Mouse (Mus musculus): ENCODE measurements around the gene Dyrk1b. TPM values are rescaled to one million over a fixed set of nuclear protein-coding genes. Genes with fewer than 3 reads are reported as not detected.
"Not testable (repeated sequence)": the region's sequence is repeated elsewhere in the genome, so short reads cannot be mapped to it uniquely, and the experiment has no call there.

Dyrk1b gene
- polyA plus RNA-seq, 1 experiment from 2014 or later, result 21.5 TPM

GRCm38 (mm10) chr7:28196528-28196927, 17.3 kb downstream of the Dyrk1b start:
- Histone ChIP-seq H3K9me3 (no peaks in the 10 kb centered on the region), H3K27ac (replicated peaks) (no peak overlapping the region), H3K27me3 (no peaks in the 10 kb centered on the region), H3K4me1 (no peaks in the 10 kb centered on the region), H3K4me3 (no peak overlapping the region), H3K9ac (replicated peaks) (no peak overlapping the region), H3K4me2 (replicated peaks) (no peak overlapping the region), H3K36me3 (peaks cover 45% of the 10 kb centered on the region)
- WGBS, result 84% methylated on average over 14 of the region's 14 CpGs
- ATAC-seq (ENCODE audit: low FRiP score, low read depth), result no peak

- H3K4me2 ChIP-seq (replicated peaks), result no peak overlapping the region
- no peaks in the 10 kb centered on the region for H3K4me1 ChIP-seq
- no peaks in the 10 kb centered on the region for H3K9me3 ChIP-seq
- H3K9ac ChIP-seq (replicated peaks), result no peak overlapping the region
- 72% methylated on average over 4 of the region's 4 CpGs for WGBS
- H3K27ac ChIP-seq (replicated peaks), result no peak overlapping the region
- H3K4me3 ChIP-seq, result no peak overlapping the region
- peaks cover 21% of the 10 kb centered on the region for H3K36me3 ChIP-seq
- ATAC-seq (ENCODE audit: low FRiP score, low read depth), result no peak
- no peaks in the 10 kb centered on the region for H3K27me3 ChIP-seq
Measured at GRCm38 (mm10) chr7:28199054-28199453, 19.8 kb downstream of the Dyrk1b start.

GRCm38 (mm10) chr7:28203207-28204108, 24.2 kb downstream of the Dyrk1b start:
- H3K9ac ChIP-seq (replicated peaks), result no peak overlapping the region
- H3K4me3 ChIP-seq, result no peak overlapping the region
- H3K36me3 ChIP-seq, result 0 out of 2 replicates have a peak, but pooled peaks cover under 1% of the 10 kb centered on the region
- H3K4me2 ChIP-seq (replicated peaks), result no peak overlapping the region
- H3K27me3 ChIP-seq, result no peaks in the 10 kb centered on the region
- no peaks in the 10 kb centered on the region for H3K4me1 ChIP-seq
- 68% methylated on average over 16 of the region's 19 CpGs for WGBS
- H3K9me3 ChIP-seq, result no peaks in the 10 kb centered on the region
- ATAC-seq (ENCODE audit: low FRiP score, low read depth), result no peak
- no peak overlapping the region for H3K27ac ChIP-seq (replicated peaks)

GRCm38 (mm10) chr7:28206044-28206600, 26.9 kb downstream of the Dyrk1b start:
- H3K27ac ChIP-seq (replicated peaks), result no peak overlapping the region
- 73% methylated on average over 4 of the region's 4 CpGs for WGBS
- no peaks in the 10 kb centered on the region for H3K4me1 ChIP-seq
- no peak overlapping the region for H3K9ac ChIP-seq (replicated peaks)
- no peaks in the 10 kb centered on the region for H3K36me3 ChIP-seq
- no peak overlapping the region for H3K4me2 ChIP-seq (replicated peaks)
- no peak for ATAC-seq (ENCODE audit: low FRiP score, low read depth)
- H3K4me3 ChIP-seq, result no peak overlapping the region
- no peaks in the 10 kb centered on the region for H3K27me3 ChIP-seq
- no peaks in the 10 kb centered on the region for H3K9me3 ChIP-seq

- no peak for ATAC-seq (ENCODE audit: low FRiP score, low read depth)
- Histone ChIP-seq H3K4me3 (peak overlapping the region; percentile 31), H3K36me3 (no peaks in the 10 kb centered on the region), H3K4me2 (replicated peaks) (peak overlapping the region; percentile 50), H3K4me1 (no peaks in the 10 kb centered on the region), H3K9ac (replicated peaks) (no peak overlapping the region), H3K27ac (replicated peaks) (no peak overlapping the region), H3K9me3 (no peaks in the 10 kb centered on the region), H3K27me3 (no peaks in the 10 kb centered on the region)
- 62% methylated on average over 12 of the region's 12 CpGs for WGBS
Measured at GRCm38 (mm10) chr7:28208396-28208987, 29.2 kb downstream of the Dyrk1b start.

GRCm38 (mm10) chr7:28208988-28209508, 29.8 kb downstream of the Dyrk1b start:
- H3K4me3 ChIP-seq, result peak overlapping the region; percentile 31
- WGBS, result 58% methylated on average over 19 of the region's 19 CpGs
- H3K27ac ChIP-seq (replicated peaks), result no peak overlapping the region
- H3K36me3 ChIP-seq, result no peaks in the 10 kb centered on the region
- H3K9ac ChIP-seq (replicated peaks), result no peak overlapping the region
- no peak; the same call in 1 of the 2 replicates for ATAC-seq (ENCODE audit: low FRiP score, low read depth)
- no peaks in the 10 kb centered on the region for H3K4me1 ChIP-seq
- H3K9me3 ChIP-seq, result no peaks in the 10 kb centered on the region
- no peaks in the 10 kb centered on the region for H3K27me3 ChIP-seq
- peak overlapping the region; percentile 50 for H3K4me2 ChIP-seq (replicated peaks)

GRCm38 (mm10) chr7:28210731-28211130, 31.5 kb downstream of the Dyrk1b start:
- Histone ChIP-seq H3K9ac (replicated peaks) (no peak overlapping the region), H3K27ac (replicated peaks) (no peak overlapping the region), H3K27me3 (no peaks in the 10 kb centered on the region), H3K4me2 (replicated peaks) (no peak overlapping the region), H3K4me1 (no peaks in the 10 kb centered on the region), H3K36me3 (no peaks in the 10 kb centered on the region), H3K9me3 (no peaks in the 10 kb centered on the region), H3K4me3 (no peak overlapping the region)
- ATAC-seq (ENCODE audit: low FRiP score, low read depth), result no peak
- WGBS, result 53% methylated on average over 5 of the region's 5 CpGs

- no peaks in the 10 kb centered on the region for H3K36me3 ChIP-seq
- no peaks in the 10 kb centered on the region for H3K27me3 ChIP-seq
- no peak overlapping the region for H3K4me3 ChIP-seq
- H3K27ac ChIP-seq (replicated peaks), result no peak overlapping the region
- H3K4me1 ChIP-seq, result no peaks in the 10 kb centered on the region
- no peak overlapping the region for H3K9ac ChIP-seq (replicated peaks)
- ATAC-seq (ENCODE audit: low FRiP score, low read depth), result no peak
- WGBS, result 39% methylated on average over 10 of the region's 10 CpGs
- 0 out of 2 replicates have a peak, but pooled peaks cover 1% of the 10 kb centered on the region for H3K9me3 ChIP-seq
- no peak overlapping the region for H3K4me2 ChIP-seq (replicated peaks)
Measured at GRCm38 (mm10) chr7:28214142-28214541, 34.9 kb downstream of the Dyrk1b start.

GRCm38 (mm10) chr7:28215950-28216349, 36.7 kb downstream of the Dyrk1b start:
- not testable (repeated sequence) for H3K27ac ChIP-seq (replicated peaks); H3K27me3 ChIP-seq; H3K4me2 ChIP-seq (replicated peaks); H3K4me1 ChIP-seq; H3K36me3 ChIP-seq; ATAC-seq (ENCODE audit: low FRiP score, low read depth); H3K9ac ChIP-seq (replicated peaks); H3K4me3 ChIP-seq; H3K9me3 ChIP-seq
- 85% methylated on average over 2 of the region's 2 CpGs for whole genome bisulfite sequencing

- not testable (repeated sequence) for H3K4me2 ChIP-seq (replicated peaks); H3K9ac ChIP-seq (replicated peaks); H3K4me3 ChIP-seq; ATAC-seq (ENCODE audit: low FRiP score, low read depth); H3K36me3 ChIP-seq; H3K27ac ChIP-seq (replicated peaks); H3K4me1 ChIP-seq; H3K27me3 ChIP-seq; H3K9me3 ChIP-seq
- WGBS, result 97% methylated on average over 13 of the region's 13 CpGs
Measured at GRCm38 (mm10) chr7:28217811-28218210, 38.5 kb downstream of the Dyrk1b start.

GRCm38 (mm10) chr7:28218951-28219740, 39.9 kb downstream of the Dyrk1b start:
- H3K9me3 ChIP-seq; H3K4me2 ChIP-seq (replicated peaks); H3K9ac ChIP-seq (replicated peaks); H3K27ac ChIP-seq (replicated peaks); H3K4me1 ChIP-seq; H3K36me3 ChIP-seq; H3K4me3 ChIP-seq; H3K27me3 ChIP-seq; ATAC-seq (ENCODE audit: low FRiP score, low read depth): not testable (repeated sequence)
- 90% methylated on average over 20 of the region's 20 CpGs for WGBS

All from midbrain, embryonic 12.5 days (tissue).